Mouse (Mus musculus): ENCODE measurements around the gene Fam117a.

GRCm38 (mm10) chr11:95368871-95369270, 32.1 kb downstream of the Fam117a start:
- TF ChIP-seq CTCF (IDR thresholded peaks at IDR 0.05; ENCODE audit: low read depth, low read length) (no peak), POLR2A (IDR thresholded peaks at IDR 0.05; ENCODE audit: borderline replicate concordance, low read depth, low read length) (no peak)

Data from bone marrow macrophage, adult 2 months (primary cell).